Mouse (Mus musculus): ENCODE data around the gene Anks1b. TPM values are rescaled to one million over a fixed set of nuclear protein-coding genes. Genes with fewer than 3 reads are reported as not detected.

Gene Anks1b
- polyA plus RNA-seq, 1 experiment from 2014 or later: 1.9 TPM

- H3K36me3 ChIP-seq: no peaks in the 10 kb centered on the region
- peak overlapping the region; percentile 28; the same call in 1 of the 2 replicates for H3K4me3 ChIP-seq (replicated peaks)
- no peak overlapping the region for H3K27ac ChIP-seq
- no peaks in the 10 kb centered on the region for H3K27me3 ChIP-seq (replicated peaks)
- H3K9me3 ChIP-seq: no peaks in the 10 kb centered on the region
- no peaks in the 10 kb centered on the region; the same call in 1 of the 2 replicates for H3K4me1 ChIP-seq
- WGBS: 21% methylated on average over 22 of the region's 22 CpGs
- H3K9ac ChIP-seq: no peak overlapping the region
- ATAC-seq (ENCODE audit: insufficient read depth, low FRiP score, low read depth): peak; percentile 22; the same call in 1 of the 2 replicates
- peak overlapping the region; percentile 59 for H3K4me2 ChIP-seq
These were observed 855.4 kb downstream of the Anks1b start for GRCm38 (mm10) chr10:90728401-90729358.

GRCm38 (mm10) chr10:90729527-90729926 is 856.2 kb downstream of the Anks1b start:
- Histone ChIP-seq H3K27me3 (replicated peaks) (no peaks in the 10 kb centered on the region), H3K36me3 (no peaks in the 10 kb centered on the region), H3K9ac (no peak overlapping the region), H3K4me3 (replicated peaks) (no peak overlapping the region), H3K27ac (no peak overlapping the region), H3K4me2 (no peak overlapping the region), H3K4me1 (no peaks in the 10 kb centered on the region; the same call in 1 of the 2 replicates), H3K9me3 (no peaks in the 10 kb centered on the region)
- ATAC-seq (ENCODE audit: insufficient read depth, low FRiP score, low read depth): no peak
- 43% methylated on average over 10 of the region's 10 CpGs for WGBS

GRCm38 (mm10) chr10:90732823-90733222 is 859.5 kb downstream of the Anks1b start:
- Histone ChIP-seq H3K9ac (no peak overlapping the region), H3K9me3 (no peaks in the 10 kb centered on the region), H3K27me3 (replicated peaks) (no peaks in the 10 kb centered on the region), H3K4me2 (no peak overlapping the region), H3K27ac (no peak overlapping the region), H3K36me3 (no peaks in the 10 kb centered on the region), H3K4me1 (no peaks in the 10 kb centered on the region; the same call in 1 of the 2 replicates), H3K4me3 (replicated peaks) (no peak overlapping the region)
- ATAC-seq (ENCODE audit: insufficient read depth, low FRiP score, low read depth): no peak
- WGBS: 51% methylated on average over 4 of the region's 4 CpGs

DNA sequence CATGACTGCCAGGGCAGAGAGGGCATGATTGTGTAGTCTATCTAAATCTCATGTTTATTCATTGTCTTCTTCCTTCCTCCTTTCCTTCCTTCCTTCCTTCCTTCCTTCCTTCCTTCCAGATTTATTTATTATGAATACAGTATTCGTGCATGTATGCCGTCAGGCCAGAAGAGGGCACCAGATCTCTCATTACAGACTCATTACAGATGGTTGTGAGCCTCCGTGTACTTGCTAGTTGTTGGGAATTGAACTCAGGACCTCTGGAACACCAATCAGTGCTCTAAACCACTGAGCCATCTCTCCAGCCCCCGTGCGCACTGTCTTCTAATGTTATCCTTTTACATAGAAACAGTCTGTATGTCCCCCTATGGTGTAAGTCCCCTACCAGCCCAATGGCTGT is 860.3 kb downstream of the Anks1b start:
- H3K9ac ChIP-seq: no peak overlapping the region
- H3K9me3 ChIP-seq: no peaks in the 10 kb centered on the region
- H3K36me3 ChIP-seq: no peaks in the 10 kb centered on the region
- no peak overlapping the region for H3K4me2 ChIP-seq
- H3K27ac ChIP-seq: no peak overlapping the region
- ATAC-seq (ENCODE audit: insufficient read depth, low FRiP score, low read depth): no peak
- H3K4me1 ChIP-seq: no peaks in the 10 kb centered on the region; the same call in 1 of the 2 replicates
- WGBS: 26% methylated on average over 5 of the region's 5 CpGs
- H3K4me3 ChIP-seq (replicated peaks): no peak overlapping the region
- H3K27me3 ChIP-seq (replicated peaks): no peaks in the 10 kb centered on the region

- 68% methylated on average over 2 of the region's 2 CpGs for WGBS
- no peak overlapping the region for H3K4me2 ChIP-seq
- no peaks in the 10 kb centered on the region for H3K4me1 ChIP-seq
These were observed 865.2 kb downstream of the Anks1b start for GRCm38 (mm10) chr10:90738475-90738874.

GRCm38 (mm10) chr10:90740956-90741355 is 867.6 kb downstream of the Anks1b start:
- no peaks in the 10 kb centered on the region for H3K27me3 ChIP-seq (replicated peaks)
- no peaks in the 10 kb centered on the region for H3K36me3 ChIP-seq
- H3K4me3 ChIP-seq (replicated peaks): no peak overlapping the region
- ATAC-seq (ENCODE audit: insufficient read depth, low FRiP score, low read depth): no peak
- 85% methylated on average over 5 of the region's 5 CpGs for WGBS
- H3K9me3 ChIP-seq: no peaks in the 10 kb centered on the region
- H3K4me1 ChIP-seq: no peaks in the 10 kb centered on the region
- no peak overlapping the region for H3K9ac ChIP-seq
- H3K27ac ChIP-seq: no peak overlapping the region
- H3K4me2 ChIP-seq: no peak overlapping the region

More at GRCm38 (mm10) chr10:90738475-90738874, 865.2 kb downstream of the Anks1b start:
- no peaks in the 10 kb centered on the region for H3K36me3 ChIP-seq
- no peaks in the 10 kb centered on the region for H3K27me3 ChIP-seq (replicated peaks)
- H3K27ac ChIP-seq: no peak overlapping the region
- H3K4me3 ChIP-seq (replicated peaks): no peak overlapping the region
- H3K9me3 ChIP-seq: no peaks in the 10 kb centered on the region
- ATAC-seq (ENCODE audit: insufficient read depth, low FRiP score, low read depth): no peak
- H3K9ac ChIP-seq: no peak overlapping the region

DNA sequence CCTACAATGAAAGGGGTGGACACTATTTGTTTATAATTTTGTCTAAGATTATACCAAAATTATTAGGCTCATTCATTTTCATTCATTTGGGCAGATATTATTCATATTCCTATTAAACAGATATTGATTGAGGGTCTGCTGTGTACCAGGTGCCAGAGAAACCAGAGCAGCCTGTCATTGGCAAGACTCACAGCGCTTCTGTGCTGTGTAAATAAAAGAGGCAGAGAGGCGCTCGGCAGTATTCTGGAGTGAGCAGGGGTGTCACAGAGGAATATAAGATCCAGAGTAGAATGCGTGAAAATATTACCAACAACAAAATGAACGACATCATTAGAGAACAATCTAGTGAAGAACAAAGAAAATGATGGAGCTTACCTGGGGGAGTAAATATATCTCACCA is 878.6 kb downstream of the Anks1b start:
- no peak overlapping the region for H3K27ac ChIP-seq
- H3K4me3 ChIP-seq (replicated peaks): no peak overlapping the region
- H3K9me3 ChIP-seq: no peaks in the 10 kb centered on the region
- no peak for ATAC-seq (ENCODE audit: insufficient read depth, low FRiP score, low read depth)
- H3K36me3 ChIP-seq: no peaks in the 10 kb centered on the region
- H3K4me2 ChIP-seq: no peak overlapping the region
- H3K9ac ChIP-seq: no peak overlapping the region
- WGBS: 60% methylated on average over 5 of the region's 5 CpGs
- H3K27me3 ChIP-seq (replicated peaks): no peaks in the 10 kb centered on the region
- H3K4me1 ChIP-seq: no peaks in the 10 kb centered on the region

GRCm38 (mm10) chr10:90753106-90753505 is 879.8 kb downstream of the Anks1b start:
- Histone ChIP-seq H3K27me3 (replicated peaks) (no peaks in the 10 kb centered on the region), H3K27ac (no peak overlapping the region), H3K4me2 (no peak overlapping the region), H3K36me3 (no peaks in the 10 kb centered on the region), H3K4me1 (no peaks in the 10 kb centered on the region), H3K4me3 (replicated peaks) (no peak overlapping the region), H3K9me3 (no peaks in the 10 kb centered on the region), H3K9ac (no peak overlapping the region)
- 68% methylated on average over 9 of the region's 9 CpGs for WGBS
- ATAC-seq (ENCODE audit: insufficient read depth, low FRiP score, low read depth): no peak

- no peaks in the 10 kb centered on the region for H3K9me3 ChIP-seq
- no peak overlapping the region for H3K27ac ChIP-seq
- no peak for ATAC-seq (ENCODE audit: insufficient read depth, low FRiP score, low read depth)
- no peaks in the 10 kb centered on the region for H3K36me3 ChIP-seq
- H3K4me3 ChIP-seq (replicated peaks): no peak overlapping the region
- H3K9ac ChIP-seq: no peak overlapping the region
- no peaks in the 10 kb centered on the region for H3K27me3 ChIP-seq (replicated peaks)
- H3K4me2 ChIP-seq: no peak overlapping the region
- WGBS: 82% methylated on average over 4 of the region's 4 CpGs
- no peaks in the 10 kb centered on the region for H3K4me1 ChIP-seq
These were observed 884.5 kb downstream of the Anks1b start for GRCm38 (mm10) chr10:90757773-90758172.

- no peaks in the 10 kb centered on the region for H3K4me1 ChIP-seq
- no peak overlapping the region for H3K4me2 ChIP-seq
- no peak overlapping the region for H3K9ac ChIP-seq
- 69% methylated on average over 5 of the region's 5 CpGs for WGBS
- no peaks in the 10 kb centered on the region for H3K36me3 ChIP-seq
- H3K27me3 ChIP-seq (replicated peaks): no peaks in the 10 kb centered on the region
- no peak overlapping the region for H3K4me3 ChIP-seq (replicated peaks)
- no peaks in the 10 kb centered on the region for H3K9me3 ChIP-seq
- no peak for ATAC-seq (ENCODE audit: insufficient read depth, low FRiP score, low read depth)
- H3K27ac ChIP-seq: no peak overlapping the region
These were observed 886.6 kb downstream of the Anks1b start for GRCm38 (mm10) chr10:90759929-90760328.

- H3K4me2 ChIP-seq: no peak overlapping the region
- H3K4me3 ChIP-seq (replicated peaks): no peak overlapping the region
- ATAC-seq (ENCODE audit: insufficient read depth, low FRiP score, low read depth): no peak
- no peaks in the 10 kb centered on the region for H3K4me1 ChIP-seq
- H3K9ac ChIP-seq: no peak overlapping the region
- no peak overlapping the region for H3K27ac ChIP-seq
- no peaks in the 10 kb centered on the region for H3K27me3 ChIP-seq (replicated peaks)
- no peaks in the 10 kb centered on the region for H3K36me3 ChIP-seq
- no peaks in the 10 kb centered on the region for H3K9me3 ChIP-seq
- 61% methylated on average over 3 of the region's 3 CpGs for WGBS
These were observed 893.0 kb downstream of the Anks1b start for GRCm38 (mm10) chr10:90766261-90766660.

DNA sequence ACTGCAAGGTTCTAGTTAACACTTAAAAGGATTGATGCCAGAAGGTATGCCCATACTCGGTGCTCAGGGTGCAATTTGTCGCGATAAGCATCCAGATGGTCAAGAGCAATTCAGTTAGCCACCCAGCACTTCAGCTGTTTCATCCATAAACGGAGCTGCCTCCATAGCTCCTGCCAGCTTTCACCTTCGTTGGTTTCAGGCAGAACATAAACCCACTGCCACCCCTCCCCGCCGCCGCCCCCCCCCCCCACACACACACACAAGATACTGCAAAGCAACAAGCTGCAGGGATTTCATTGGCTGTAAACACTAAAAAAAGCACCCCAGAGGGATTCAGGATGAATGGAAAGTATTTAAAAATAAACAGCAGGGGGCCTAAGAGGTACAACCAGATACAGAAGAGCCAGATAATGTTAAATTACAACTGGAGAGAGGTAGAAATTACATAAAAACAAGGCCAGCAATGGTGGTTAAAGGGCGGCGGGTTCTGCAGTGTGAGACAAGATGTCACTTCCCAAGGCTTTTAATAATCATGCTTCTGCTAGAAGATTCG is 897.2 kb downstream of the Anks1b start:
- Histone ChIP-seq H3K9ac (no peak overlapping the region), H3K4me2 (no peak overlapping the region), H3K9me3 (no peaks in the 10 kb centered on the region), H3K4me3 (replicated peaks) (no peak overlapping the region), H3K27me3 (replicated peaks) (no peaks in the 10 kb centered on the region), H3K36me3 (no peaks in the 10 kb centered on the region), H3K4me1 (no peaks in the 10 kb centered on the region), H3K27ac (no peak overlapping the region)
- WGBS: 32% methylated on average over 11 of the region's 11 CpGs
- ATAC-seq (ENCODE audit: insufficient read depth, low FRiP score, low read depth): no peak

Measured in stomach, embryonic 15.5 days (tissue).